Mouse (Mus musculus): Measurements from ENCODE around the gene Acadvl. TPM values are rescaled to one million over a fixed set of nuclear protein-coding genes. Genes with fewer than 3 reads are reported as not detected.

Acadvl gene
- polyA plus RNA-seq, 1 experiment from 2014 or later: 178 TPM

GRCm38 (mm10) chr11:69981141-69981762, 34.0 kb downstream of the Acadvl start, which contains the start of gene Ctdnep1:
Gene Ctdnep1 (plus strand): TSS chr11:69981156.
- Histone ChIP-seq H3K27me3 (ENCODE audit: insufficient read depth, low read length) (no peaks in the 10 kb centered on the region), H3K4me2 (ENCODE audit: low read length) (peak within 1 kb of the TSS; percentile 92), H3K27ac (peak within 1 kb of the TSS; percentile 99), H3K9ac (ENCODE audit: low read depth, low read length) (peak within 1 kb of the TSS; percentile 97), H3K4me3 (replicated peaks; ENCODE audit: low read depth, low read length) (peak within 1 kb of the TSS; percentile 99), H3K4me1 (replicated peaks; ENCODE audit: insufficient read depth, low read length) (peaks cover 23% of the 10 kb centered on the region; the same call in 1 of the 2 replicates), H3K9me3 (replicated peaks; ENCODE audit: low read length) (no peaks in the 10 kb centered on the region), H3K36me3 (ENCODE audit: insufficient read depth, low read length) (peaks cover 20% of the 10 kb centered on the region)
- DNase-seq (ENCODE audit: low spot score): no peak
- peak; percentile 7 for ATAC-seq (replicated peaks; ENCODE audit: low FRiP score, low read depth)
- WGBS: under 1% methylated on average over 41 of the region's 43 CpGs
- no peak for TF ChIP-seq CTCF (IDR thresholded peaks at IDR 0.05; ENCODE audit: low read depth)

GRCm38 (mm10) chr11:69980196-69981140, 34.7 kb downstream of the Acadvl start:
- WGBS: under 1% methylated on average over 48 of the region's 60 CpGs
- ATAC-seq (replicated peaks; ENCODE audit: low FRiP score, low read depth) (peak; percentile 94), DNase-seq (ENCODE audit: low spot score) (peak; percentile 100)
- peaks cover 23% of the 10 kb centered on the region; the same call in 1 of the 2 replicates for H3K4me1 ChIP-seq (replicated peaks; ENCODE audit: insufficient read depth, low read length)
- H3K4me3 ChIP-seq (replicated peaks; ENCODE audit: low read depth, low read length): peak overlapping the region; percentile 99
- no peaks in the 10 kb centered on the region for H3K9me3 ChIP-seq (replicated peaks; ENCODE audit: low read length)
- H3K4me2 ChIP-seq (ENCODE audit: low read length): peak overlapping the region; percentile 92
- H3K27ac ChIP-seq: peak overlapping the region; percentile 99
- peaks cover 20% of the 10 kb centered on the region; the same call in 1 of the 2 replicates for H3K36me3 ChIP-seq (ENCODE audit: insufficient read depth, low read length)
- no peaks in the 10 kb centered on the region for H3K27me3 ChIP-seq (ENCODE audit: insufficient read depth, low read length)
- TF ChIP-seq CTCF (IDR thresholded peaks at IDR 0.05; ENCODE audit: low read depth): no peak
- peak overlapping the region; percentile 97 for H3K9ac ChIP-seq (ENCODE audit: low read depth, low read length)

- Histone ChIP-seq H3K4me2 (ENCODE audit: low read length) (peak overlapping the region; percentile 92), H3K27me3 (ENCODE audit: insufficient read depth, low read length) (no peaks in the 10 kb centered on the region), H3K36me3 (ENCODE audit: insufficient read depth, low read length) (peaks cover 18% of the 10 kb centered on the region), H3K9ac (ENCODE audit: low read depth, low read length) (peak overlapping the region; percentile 97), H3K4me1 (replicated peaks; ENCODE audit: insufficient read depth, low read length) (peaks cover 23% of the 10 kb centered on the region; the same call in 1 of the 2 replicates), H3K4me3 (replicated peaks; ENCODE audit: low read depth, low read length) (peak overlapping the region; percentile 99), H3K9me3 (replicated peaks; ENCODE audit: low read length) (no peaks in the 10 kb centered on the region), H3K27ac (peak overlapping the region; percentile 99)
- no peak for ATAC-seq (replicated peaks; ENCODE audit: low FRiP score, low read depth)
- no peak for TF ChIP-seq CTCF (IDR thresholded peaks at IDR 0.05; ENCODE audit: low read depth)
- WGBS: 2% methylated on average over 16 of the region's 16 CpGs
- no peak for DNase-seq (ENCODE audit: low spot score)
Observed at GRCm38 (mm10) chr11:69979827-69980195, 35.4 kb downstream of the Acadvl start.

- Histone ChIP-seq H3K27me3 (ENCODE audit: insufficient read depth, low read length) (no peaks in the 10 kb centered on the region), H3K4me1 (replicated peaks; ENCODE audit: insufficient read depth, low read length) (0 out of 2 replicates have a peak, but pooled peaks cover 5% of the 10 kb centered on the region), H3K9ac (ENCODE audit: low read depth, low read length) (no peak overlapping the region), H3K4me2 (ENCODE audit: low read length) (no peak overlapping the region), H3K9me3 (replicated peaks; ENCODE audit: low read length) (no peaks in the 10 kb centered on the region), H3K4me3 (replicated peaks; ENCODE audit: low read depth, low read length) (no peak overlapping the region), H3K27ac (no peak overlapping the region), H3K36me3 (ENCODE audit: insufficient read depth, low read length) (peaks cover 28% of the 10 kb centered on the region)
- DNase-seq (ENCODE audit: low spot score): no peak
- WGBS: 96% methylated on average over 4 of the region's 4 CpGs
- TF ChIP-seq CTCF (IDR thresholded peaks at IDR 0.05; ENCODE audit: low read depth): no peak
- no peak for ATAC-seq (replicated peaks; ENCODE audit: low FRiP score, low read depth)
Observed at GRCm38 (mm10) chr11:69976271-69976670, 38.9 kb downstream of the Acadvl start.

DNA sequence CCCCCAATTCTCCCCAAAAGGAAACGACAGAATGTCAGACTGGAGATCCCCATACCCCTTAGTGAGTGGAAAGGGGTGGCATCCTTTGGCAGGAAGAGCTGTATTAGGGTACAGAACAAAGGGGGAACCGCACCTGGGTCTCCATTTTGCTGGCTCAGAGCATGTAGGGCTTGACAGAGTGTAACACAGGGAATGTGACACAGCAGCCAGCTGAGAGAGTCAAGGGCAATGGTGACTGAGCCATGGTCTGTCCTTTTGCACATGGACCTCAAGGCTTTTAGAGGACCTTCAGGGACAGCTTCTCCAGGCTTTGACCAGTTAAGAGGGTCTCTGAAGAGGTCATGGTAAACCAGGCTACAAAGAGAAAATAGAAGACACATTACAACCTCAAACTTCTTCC, 40.3 kb downstream of the Acadvl start:
- Histone ChIP-seq H3K36me3 (ENCODE audit: insufficient read depth, low read length) (peaks cover 28% of the 10 kb centered on the region), H3K27me3 (ENCODE audit: insufficient read depth, low read length) (no peaks in the 10 kb centered on the region), H3K4me2 (ENCODE audit: low read length) (no peak overlapping the region), H3K4me3 (replicated peaks; ENCODE audit: low read depth, low read length) (no peak overlapping the region), H3K9me3 (replicated peaks; ENCODE audit: low read length) (no peaks in the 10 kb centered on the region), H3K9ac (ENCODE audit: low read depth, low read length) (no peak overlapping the region), H3K4me1 (replicated peaks; ENCODE audit: insufficient read depth, low read length) (0 out of 2 replicates have a peak, but pooled peaks cover 5% of the 10 kb centered on the region), H3K27ac (no peak overlapping the region)
- WGBS: 94% methylated on average over 2 of the region's 2 CpGs
- DNase-seq (ENCODE audit: low spot score) (no peak), ATAC-seq (replicated peaks; ENCODE audit: low FRiP score, low read depth) (no peak)
- no peak for TF ChIP-seq CTCF (IDR thresholded peaks at IDR 0.05; ENCODE audit: low read depth)

DNA sequence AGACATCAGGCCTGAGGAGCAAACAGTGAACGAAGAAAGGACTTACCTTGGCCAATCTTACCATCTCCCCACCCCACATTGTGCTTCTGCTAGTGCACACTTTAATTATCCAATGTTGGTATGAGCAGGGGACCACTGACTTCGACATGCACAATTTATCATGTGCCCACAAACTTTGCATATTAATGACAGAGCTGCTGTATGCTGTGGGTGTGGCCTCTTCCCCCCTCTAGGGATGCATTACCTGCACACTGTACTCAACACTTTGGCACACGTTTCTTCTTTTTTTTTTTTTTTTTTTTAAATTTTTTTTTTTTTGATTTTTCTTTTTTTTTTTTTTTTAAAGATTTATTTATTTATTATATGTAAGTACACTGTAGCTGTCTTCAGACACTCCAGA, 44.4 kb downstream of the Acadvl start:
- no peaks in the 10 kb centered on the region for H3K4me1 ChIP-seq (replicated peaks; ENCODE audit: insufficient read depth, low read length)
- no peaks in the 10 kb centered on the region for H3K9me3 ChIP-seq (replicated peaks; ENCODE audit: low read length)
- no peak overlapping the region for H3K4me3 ChIP-seq (replicated peaks; ENCODE audit: low read depth, low read length)
- no peak overlapping the region for H3K9ac ChIP-seq (ENCODE audit: low read depth, low read length)
- no peak overlapping the region for H3K27ac ChIP-seq
- WGBS: 62% methylated on average over 3 of the region's 3 CpGs
- H3K4me2 ChIP-seq (ENCODE audit: low read length): no peak overlapping the region
- ATAC-seq (replicated peaks; ENCODE audit: low FRiP score, low read depth) (no peak), DNase-seq (ENCODE audit: low spot score) (no peak)
- H3K36me3 ChIP-seq (ENCODE audit: insufficient read depth, low read length): peaks cover 20% of the 10 kb centered on the region
- H3K27me3 ChIP-seq (ENCODE audit: insufficient read depth, low read length): peaks cover 5% of the 10 kb centered on the region; the same call in 1 of the 2 replicates
- TF ChIP-seq CTCF (IDR thresholded peaks at IDR 0.05; ENCODE audit: low read depth): no peak

All from kidney, postnatal 0 days (tissue).